Mouse (Mus musculus) olfactory bulb, adult 2 months (tissue): ENCODE results near the gene Glis2.

Source experiments
- CTCF ChIP-seq: fragments of 200-500 bp; IDR thresholded peaks from 2 replicates; pipeline ENCODE4 v1.5.1; 2012; ENCODE audit warnings: low read depth, mild to moderate bottlenecking, low read length, moderate library complexity; ENCODE audit not compliant: insufficient read depth
- POLR2A ChIP-seq: fragments of 200-500 bp; IDR thresholded peaks from 2 replicates; pipeline ENCODE4 v1.6.1; 2012; ENCODE audit warnings: mild to moderate bottlenecking, low read depth, low read length, moderate library complexity; ENCODE audit not compliant: insufficient read depth

- no peak for TF ChIP-seq CTCF
- TF ChIP-seq POLR2A: no peak
Observed at GRCm38 (mm10) chr16:4586531-4587123, 7.9 kb upstream of the Glis2 start.
